Mouse (Mus musculus): ENCODE data around the gene Ythdc1.

GRCm38 (mm10) chr5:86783059-86783458, 21.0 kb upstream of the Ythdc1 start:
- no peak for TF ChIP-seq HCFC1 (IDR thresholded peaks at IDR 0.05; ENCODE audit: low read depth, low read length)
- no peak for TF ChIP-seq POLR2A (IDR thresholded peaks at IDR 0.05; ENCODE audit: low read depth, low read length)
- no peak for TF ChIP-seq CTCF (conservative IDR thresholded peaks at IDR 0.05 in 1 of 2, IDR thresholded peaks at IDR 0.05 in 1 of 2; ENCODE audit: low read depth in 2 of 2, low read length in 2 of 2)
- no peak for TF ChIP-seq EP300 (IDR thresholded peaks at IDR 0.05; ENCODE audit: low read length)
- TF ChIP-seq MAFK (IDR thresholded peaks at IDR 0.05; ENCODE audit: insufficient replicate concordance, low read length): no peak
- no peak for TF ChIP-seq MAX (IDR thresholded peaks at IDR 0.05; ENCODE audit: low read length)
- TF ChIP-seq IRF4 (IDR thresholded peaks at IDR 0.05; ENCODE audit: low read depth, low read length): no peak
- no peak for TF ChIP-seq NELFE (IDR thresholded peaks at IDR 0.05; ENCODE audit: low read depth, low read length)
- TF ChIP-seq POLR2AphosphoS2 (IDR thresholded peaks at IDR 0.05; ENCODE audit: low read depth, low read length): no peak
- TF ChIP-seq CHD2 (IDR thresholded peaks at IDR 0.05; ENCODE audit: low read length): no peak
- no peak for TF ChIP-seq ZC3H11A (IDR thresholded peaks at IDR 0.05; ENCODE audit: low read depth, low read length)
- TF ChIP-seq SIN3A (IDR thresholded peaks at IDR 0.05; ENCODE audit: low read length): no peak

All from CH12.LX (cell line).